Mouse (Mus musculus): ENCODE results near the gene Grb10.

- no peak for TF ChIP-seq GATA1 (IDR thresholded peaks at IDR 0.05; ENCODE audit: borderline replicate concordance, low read length)
- no peak for TF ChIP-seq FLI1 (IDR thresholded peaks at IDR 0.05; ENCODE audit: low read length)
Measured at GRCm38 (mm10) chr11:11958479-11958878, 80.0 kb downstream of the Grb10 start.

Measured in megakaryocyte, embryonic 14.5 days (primary cell).